Mouse (Mus musculus): ENCODE measurements around the gene Gtf2h4. TPM values are rescaled to one million over a fixed set of nuclear protein-coding genes. Genes with fewer than 3 reads are reported as not detected.
A peak's percentile ranks its signal among the peaks of the same experiment; 100 is the strongest.

Gene Gtf2h4
- total RNA-seq, 2 experiments from 2014 or later: 13.4 to 14.9 TPM

- no peak for ATAC-seq (ENCODE audit: poor library complexity, severe bottlenecking)
Observed at GRCm38 (mm10) chr17:35697759-35698500, 24.4 kb upstream of the Gtf2h4 start.

- no peak for ATAC-seq (ENCODE audit: poor library complexity, severe bottlenecking)
Observed at GRCm38 (mm10) chr17:35697429-35697758, 23.9 kb upstream of the Gtf2h4 start.

- no peak for ATAC-seq (ENCODE audit: poor library complexity, severe bottlenecking)
Observed at GRCm38 (mm10) chr17:35696691-35697090, 23.2 kb upstream of the Gtf2h4 start.

GRCm38 (mm10) chr17:35695289-35695688 lies 21.8 kb upstream of the Gtf2h4 start:
- no peak for ATAC-seq (ENCODE audit: poor library complexity, severe bottlenecking)

GRCm38 (mm10) chr17:35693906-35694305 lies 20.4 kb upstream of the Gtf2h4 start:
- ATAC-seq (ENCODE audit: poor library complexity, severe bottlenecking): no peak

GRCm38 (mm10) chr17:35692368-35692767 lies 18.8 kb upstream of the Gtf2h4 start:
- ATAC-seq (ENCODE audit: poor library complexity, severe bottlenecking): peak; percentile 73

- ATAC-seq (ENCODE audit: poor library complexity, severe bottlenecking): no peak
Observed at GRCm38 (mm10) chr17:35691811-35692210, 18.3 kb upstream of the Gtf2h4 start.

- no peak for ATAC-seq (ENCODE audit: poor library complexity, severe bottlenecking)
Observed at GRCm38 (mm10) chr17:35689936-35690645, 16.6 kb upstream of the Gtf2h4 start.

GRCm38 (mm10) chr17:35688347-35689175 lies 15.0 kb upstream of the Gtf2h4 start:
- peak; percentile 67 for ATAC-seq (ENCODE audit: poor library complexity, severe bottlenecking)

GRCm38 (mm10) chr17:35685061-35685460 lies 11.5 kb upstream of the Gtf2h4 start:
- ATAC-seq (ENCODE audit: poor library complexity, severe bottlenecking): no peak

GRCm38 (mm10) chr17:35681986-35682385 lies 8.4 kb upstream of the Gtf2h4 start:
- no peak for ATAC-seq (ENCODE audit: poor library complexity, severe bottlenecking)

- no peak for ATAC-seq (ENCODE audit: poor library complexity, severe bottlenecking)
Observed at GRCm38 (mm10) chr17:35680591-35680990, 7.1 kb upstream of the Gtf2h4 start.

GRCm38 (mm10) chr17:35672527-35672926 lies 1.0 kb downstream of the Gtf2h4 start:
- ATAC-seq (ENCODE audit: poor library complexity, severe bottlenecking): no peak

GRCm38 (mm10) chr17:35671846-35672245 lies 1.7 kb downstream of the Gtf2h4 start:
- no peak for ATAC-seq (ENCODE audit: poor library complexity, severe bottlenecking)

GRCm38 (mm10) chr17:35669731-35670130 lies 3.8 kb downstream of the Gtf2h4 start:
- ATAC-seq (ENCODE audit: poor library complexity, severe bottlenecking): no peak

- ATAC-seq (ENCODE audit: poor library complexity, severe bottlenecking): peak; percentile 85
Observed at GRCm38 (mm10) chr17:35667334-35668065, 6.0 kb downstream of the Gtf2h4 start, which contains the start of gene Vars2. Gene Vars2, minus strand, starts transcription at chr17:35667592.

- ATAC-seq (ENCODE audit: poor library complexity, severe bottlenecking): no peak
Observed at GRCm38 (mm10) chr17:35666851-35667256, 6.7 kb downstream of the Gtf2h4 start.

- ATAC-seq (ENCODE audit: poor library complexity, severe bottlenecking): peak; percentile 55
Observed at GRCm38 (mm10) chr17:35665957-35666515, 7.5 kb downstream of the Gtf2h4 start.

- no peak for ATAC-seq (ENCODE audit: poor library complexity, severe bottlenecking)
Observed at GRCm38 (mm10) chr17:35653086-35653485, 20.5 kb downstream of the Gtf2h4 start.

- no peak for ATAC-seq (ENCODE audit: poor library complexity, severe bottlenecking)
Observed at GRCm38 (mm10) chr17:35649429-35649828, 24.1 kb downstream of the Gtf2h4 start.

Data from megakaryocyte, adult 5-6 weeks (primary cell).